Mouse (Mus musculus): ENCODE results near the gene Siah3.

- TF ChIP-seq POLR2A (IDR thresholded peaks at IDR 0.05; ENCODE audit: borderline replicate concordance, control insufficient read depth, low read depth, low read length), result no peak
- TF ChIP-seq CTCF (IDR thresholded peaks at IDR 0.05; ENCODE audit: control insufficient read depth, insufficient read depth, low read length), result no peak
Observed at GRCm38 (mm10) chr14:75502446-75502845, 46.7 kb downstream of the Siah3 start.
